Mouse (Mus musculus): Measurements from ENCODE around the gene Gm21863. TPM values are rescaled to one million over a fixed set of nuclear protein-coding genes. Genes with fewer than 3 reads are reported as not detected.
"Not testable (repeated sequence)": the region's sequence is repeated elsewhere in the genome, so short reads cannot be mapped to it uniquely, and the experiment has no call there.

The Gm21863 gene
- not detected for total RNA-seq (2021)
- long read RNA-seq, experiment 1: 0 reads
- long read RNA-seq, experiment 2, partial matches to known transcripts: 0 of 1 reads
- long read RNA-seq, experiment 2, other reads (novel, unspliced or antisense): 1 of 1 reads

DNA sequence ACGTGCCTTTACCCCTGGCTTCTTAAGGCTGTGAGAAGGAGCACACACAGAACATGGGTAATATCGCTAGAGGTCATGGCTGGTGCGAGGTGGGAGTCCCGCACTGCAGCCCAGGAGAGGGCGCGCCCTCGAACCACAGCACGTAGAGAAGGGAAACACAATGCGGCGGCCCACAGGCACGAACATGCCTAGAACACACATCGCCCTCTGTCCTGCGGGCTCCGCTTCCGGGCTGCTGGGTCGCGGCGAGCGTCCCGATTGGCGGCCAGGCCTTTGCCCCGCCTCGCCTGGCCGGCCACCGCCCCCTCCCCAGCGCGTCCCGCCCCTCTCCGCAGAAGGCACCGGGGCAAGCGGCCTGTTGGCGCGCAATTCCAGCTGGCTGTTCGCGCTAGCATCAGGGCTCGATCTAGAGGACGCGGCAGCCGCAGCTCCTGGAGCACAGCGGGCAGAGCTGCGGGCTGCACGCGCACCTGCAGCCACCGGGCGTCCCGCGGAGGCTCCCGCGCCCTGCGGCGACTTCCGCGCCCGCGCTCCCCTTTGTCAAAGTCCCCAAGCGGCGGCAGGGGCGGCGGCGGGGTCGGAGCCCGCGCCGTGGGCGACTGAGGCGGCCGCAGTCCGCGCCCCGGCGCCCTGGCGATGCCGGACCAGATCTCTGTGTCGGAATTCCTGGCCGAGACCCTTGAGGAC, at the start of gene Gm21863:
TSS of gene Gm21863 (plus strand) at position 637 of the 687 bp plus-strand sequence.
- DNase-seq; intact Hi-C loops (cut with DNase I): not testable (repeated sequence)

DNA sequence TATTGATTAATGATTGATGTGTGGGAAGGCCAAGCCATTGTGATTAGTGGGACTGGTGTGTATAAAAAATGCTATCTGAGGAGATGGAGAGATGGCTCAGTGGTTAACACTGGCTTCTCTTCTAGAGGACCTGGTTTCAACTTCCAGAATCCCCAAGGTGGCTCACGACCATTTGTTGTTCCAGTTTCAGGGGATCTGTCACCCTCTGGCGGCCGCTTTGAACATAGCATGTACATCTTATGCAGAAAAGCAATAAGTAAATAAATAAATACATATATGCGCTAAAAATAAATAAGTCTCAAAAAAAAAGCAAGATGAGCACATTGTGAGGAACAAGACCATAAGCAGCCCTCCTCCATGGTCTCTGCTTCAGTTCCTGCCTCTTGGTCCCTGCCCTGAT, 26.3 kb upstream of the Gm21863 start:
- intact Hi-C loops (cut with DNase I): not testable (repeated sequence)
- peak in 1 of 2 experiments; percentile 0 for DNase-seq
